Mouse (Mus musculus) NIH3T3 (cell line): ENCODE measurements at regions not wholly inside any gene's neighbourhood (a gene's known extent, or its start where the extent isn't known, plus 50 kb on each side); places are given as distances from the start of the nearest gene placed in this dataset.

ENCODE experiments used
- DNase-seq: peaks from one replicate; pipeline ENCODE4 v3.0.0-alpha.2; 2012; ENCODE audit warnings: low read depth

DNA sequence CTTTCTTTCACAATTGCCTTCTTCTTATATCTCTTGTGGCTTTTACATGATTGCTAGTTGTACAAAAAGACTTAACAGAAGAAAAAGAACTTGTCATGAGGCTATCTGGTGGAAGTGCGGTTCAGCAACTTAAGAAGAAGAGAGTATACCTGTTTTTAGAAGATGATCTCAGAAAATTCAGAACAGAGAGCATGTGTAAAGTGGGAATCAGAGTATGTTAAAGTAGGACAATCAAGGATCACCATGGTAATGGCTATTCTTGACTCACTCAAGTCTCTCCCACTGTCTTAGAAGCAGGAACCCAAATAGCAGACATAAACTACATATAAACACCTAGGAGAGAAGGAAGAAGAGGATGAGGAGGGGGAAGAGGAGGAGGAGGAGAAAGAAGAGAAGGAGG is 857.9 kb upstream of the Nr2f1 start:
- DNase-seq: no peak

DNA sequence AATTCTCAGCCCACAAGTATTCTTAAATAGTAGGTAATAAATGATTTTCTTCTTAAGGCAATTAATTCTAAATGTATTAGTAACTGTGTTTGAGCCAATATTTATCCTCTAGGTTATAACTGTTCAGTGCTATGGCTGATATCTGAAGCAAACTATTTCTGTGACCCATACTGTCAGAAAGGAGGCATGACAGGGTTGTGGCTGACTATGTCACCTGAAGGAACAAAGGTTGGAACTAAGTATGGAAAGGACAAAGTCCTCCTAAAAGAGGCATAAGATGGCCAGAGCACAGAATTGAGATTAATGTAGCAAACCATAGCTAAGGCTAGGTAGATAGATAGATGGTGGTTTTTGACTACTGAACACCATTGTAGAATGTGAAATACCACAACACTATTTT is 854.9 kb upstream of the Nr2f1 start:
- DNase-seq: no peak

DNA sequence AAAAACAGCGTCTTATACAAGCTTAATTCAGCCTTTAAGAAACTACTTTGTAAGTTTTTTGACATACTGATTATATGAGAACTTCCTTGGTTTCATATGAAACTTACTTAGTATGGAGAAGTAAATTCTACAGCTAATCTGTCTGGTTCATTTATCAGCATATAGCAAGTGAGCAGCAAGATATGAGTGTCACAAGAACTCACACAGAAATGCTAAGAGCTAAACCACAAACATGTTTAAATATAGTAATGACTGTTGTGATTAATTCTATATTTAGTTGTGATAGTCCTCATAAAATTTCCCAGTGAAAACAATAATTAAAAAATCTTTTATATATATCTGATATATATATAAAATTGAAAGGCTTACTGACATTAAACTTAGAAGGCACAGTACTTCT is 853.9 kb upstream of the Nr2f1 start:
- DNase-seq: no peak

DNA sequence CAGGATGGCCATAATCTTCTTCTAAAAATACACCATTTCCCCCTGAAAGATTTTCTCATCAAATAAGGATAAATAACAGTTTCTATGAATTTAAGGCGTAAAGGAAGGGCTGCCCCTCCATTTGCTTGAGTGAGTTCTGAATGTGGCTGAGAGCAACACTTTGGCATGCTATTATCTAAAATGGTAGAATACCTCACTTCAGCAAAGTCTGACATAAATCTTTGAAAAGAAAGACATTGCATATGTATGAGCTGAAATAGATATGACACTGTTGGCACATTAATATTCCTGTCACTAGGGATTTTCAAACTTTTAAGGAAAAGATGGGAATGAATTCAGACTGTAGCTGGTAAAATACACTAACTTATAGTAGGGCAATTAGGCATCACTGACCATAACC is 847.7 kb upstream of the Nr2f1 start:
- no peak for DNase-seq

DNA sequence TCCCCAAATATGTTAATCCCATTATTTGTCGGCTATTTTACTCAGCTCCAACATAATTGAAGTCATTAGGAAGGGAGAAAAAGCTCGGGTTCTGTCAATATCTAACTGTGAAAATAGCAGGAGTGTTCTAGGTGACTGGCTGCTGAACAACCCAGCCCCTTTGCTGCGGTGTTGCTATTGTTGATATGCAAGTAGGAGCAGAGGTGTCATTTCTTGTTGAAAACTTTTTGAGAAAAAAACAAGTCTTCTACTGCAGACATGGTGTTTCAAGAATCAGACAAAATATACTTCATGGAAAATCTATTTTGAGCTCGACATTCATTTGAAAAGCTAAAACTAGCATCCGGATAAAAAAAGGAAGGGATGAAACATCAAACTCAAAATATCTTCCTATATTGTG is 845.1 kb upstream of the Nr2f1 start:
- DNase-seq: no peak

DNA sequence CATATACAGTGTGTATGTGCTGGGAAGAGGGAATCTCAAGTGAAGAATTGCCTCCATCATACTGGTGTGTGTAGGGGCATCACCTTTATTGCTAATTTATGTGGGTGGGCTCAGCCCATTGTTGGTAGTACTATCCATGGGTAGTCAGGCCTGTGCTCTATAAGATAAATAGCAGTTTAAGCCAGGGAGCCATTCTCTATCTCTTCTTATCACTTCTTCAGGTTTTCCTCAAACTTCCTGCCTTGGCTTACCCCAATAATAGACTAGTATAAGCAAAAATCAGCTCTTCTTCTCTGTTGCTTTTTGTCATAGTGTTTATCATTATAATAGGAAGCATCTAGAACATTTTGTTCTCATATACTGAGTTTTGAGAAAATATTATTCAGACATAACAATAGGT is 838.3 kb upstream of the Nr2f1 start:
- DNase-seq: no peak

DNA sequence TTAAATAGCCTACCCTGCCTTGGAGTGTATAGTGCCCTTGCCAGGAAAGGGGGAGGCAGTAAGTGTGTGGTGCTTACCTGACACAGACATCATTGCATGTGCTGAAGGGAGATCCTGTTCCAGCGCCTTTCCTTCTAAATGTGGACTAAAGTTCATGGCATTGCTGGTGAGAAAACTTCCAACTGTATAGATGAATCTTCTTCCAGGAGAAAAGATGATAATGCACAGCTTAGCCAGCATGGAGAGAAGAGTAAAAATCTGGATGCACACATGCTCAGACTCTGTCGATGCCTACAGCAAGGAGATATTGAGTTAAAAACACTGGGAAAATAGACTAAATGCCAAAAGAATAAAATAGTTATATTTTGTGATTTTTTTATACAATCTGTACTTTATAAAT is 835.7 kb upstream of the Nr2f1 start:
- no peak for DNase-seq

DNA sequence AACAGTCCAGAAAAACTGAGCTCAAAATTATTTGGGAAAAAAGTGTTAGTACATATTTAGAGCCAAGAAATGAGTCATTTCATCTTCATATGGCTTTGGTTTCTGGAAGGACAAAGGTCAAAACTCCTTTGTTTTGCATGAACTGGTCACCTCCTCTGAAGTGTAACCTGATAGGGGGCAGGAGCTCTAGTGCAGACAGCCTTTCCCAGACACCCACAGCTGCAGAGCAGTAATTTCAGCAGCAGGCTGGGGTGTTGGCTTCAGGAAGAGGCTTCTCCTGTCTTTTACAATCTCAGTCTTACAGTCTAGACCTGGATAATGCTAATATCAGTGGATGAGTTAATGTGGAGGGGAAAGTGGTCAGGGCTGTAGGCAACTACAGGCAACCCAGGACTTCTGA is 830.4 kb upstream of the Nr2f1 start:
- peak; percentile 76 for DNase-seq

DNA sequence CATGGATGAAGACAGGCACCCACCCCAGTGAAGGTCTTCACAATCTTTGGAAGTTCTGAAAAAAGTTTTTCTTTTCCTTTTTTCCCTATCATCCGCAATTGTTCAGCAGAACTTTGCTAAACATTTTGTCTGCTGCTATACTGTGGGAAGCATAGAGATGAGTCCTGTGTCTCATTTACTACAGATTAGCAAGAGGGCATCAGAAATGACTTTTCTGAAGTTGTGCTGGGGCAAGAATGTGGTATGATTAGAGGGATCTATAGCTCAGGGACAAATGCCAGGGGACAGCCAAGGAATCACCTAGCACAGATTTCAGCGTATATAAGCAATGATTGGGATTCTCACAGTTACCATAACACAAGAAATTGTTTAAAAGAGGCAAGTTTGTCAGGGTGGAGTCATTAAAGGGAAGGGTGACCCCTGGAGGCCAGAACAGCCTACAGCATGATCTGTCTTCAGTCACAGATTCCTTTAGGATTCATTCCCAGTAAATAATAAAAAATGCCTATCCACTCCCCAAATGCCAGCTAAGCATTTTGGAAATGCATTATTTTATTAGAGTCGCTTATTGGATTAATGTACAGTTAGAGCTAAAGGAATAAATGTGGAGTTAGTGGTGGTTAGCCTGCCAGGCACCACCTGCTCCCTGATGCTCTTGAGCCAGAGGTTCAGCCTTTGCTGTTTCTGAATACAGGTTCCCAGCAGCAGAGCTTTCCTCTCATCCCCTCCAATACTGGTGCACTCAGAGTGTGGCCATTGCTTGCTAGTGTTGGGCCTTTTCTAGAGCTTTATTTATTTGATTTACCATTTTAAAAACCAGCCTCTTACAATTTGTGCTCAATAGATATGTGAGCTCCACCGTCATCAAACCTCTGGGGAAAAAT is 828.6 kb upstream of the Nr2f1 start:
- peak; percentile 72 for DNase-seq

DNA sequence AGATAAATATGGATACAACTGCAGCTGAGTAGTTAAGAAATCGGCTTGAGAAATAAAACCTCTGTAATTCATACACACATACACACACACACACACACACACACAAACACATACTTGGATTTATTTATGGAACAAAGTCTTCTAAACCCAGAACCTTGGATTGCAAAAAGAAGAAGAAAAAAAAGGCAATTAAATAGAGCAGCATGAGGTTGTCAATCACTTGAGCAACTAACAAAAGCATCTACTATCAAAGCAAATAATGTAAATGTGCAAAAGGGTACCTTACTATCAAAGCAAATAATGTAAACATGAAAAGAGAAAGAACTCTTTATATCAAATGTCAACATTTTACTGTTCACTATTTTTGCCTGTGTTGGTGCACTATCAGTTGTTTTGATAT is 826.1 kb upstream of the Nr2f1 start:
- no peak for DNase-seq

DNA sequence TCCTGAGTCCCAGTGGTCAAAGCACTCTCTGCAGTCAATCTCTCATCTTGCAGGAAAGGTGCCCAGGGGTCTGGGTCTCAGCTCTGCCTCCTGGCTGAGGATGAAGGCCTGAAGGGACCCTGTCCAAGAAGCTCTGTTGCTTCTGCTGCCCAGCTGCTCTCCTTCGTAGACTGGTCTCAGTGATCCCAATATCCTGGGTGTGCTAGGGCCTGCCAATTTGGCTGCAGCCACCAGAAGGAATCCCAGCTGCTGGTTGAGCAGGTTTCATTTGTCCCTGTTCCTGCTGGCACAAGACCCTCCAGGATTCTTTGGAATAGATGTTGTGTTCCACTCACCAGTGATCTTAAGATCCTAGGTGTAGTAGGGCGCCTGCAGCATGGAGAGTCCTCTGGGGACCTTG is 818.5 kb upstream of the Nr2f1 start:
- DNase-seq: no peak

DNA sequence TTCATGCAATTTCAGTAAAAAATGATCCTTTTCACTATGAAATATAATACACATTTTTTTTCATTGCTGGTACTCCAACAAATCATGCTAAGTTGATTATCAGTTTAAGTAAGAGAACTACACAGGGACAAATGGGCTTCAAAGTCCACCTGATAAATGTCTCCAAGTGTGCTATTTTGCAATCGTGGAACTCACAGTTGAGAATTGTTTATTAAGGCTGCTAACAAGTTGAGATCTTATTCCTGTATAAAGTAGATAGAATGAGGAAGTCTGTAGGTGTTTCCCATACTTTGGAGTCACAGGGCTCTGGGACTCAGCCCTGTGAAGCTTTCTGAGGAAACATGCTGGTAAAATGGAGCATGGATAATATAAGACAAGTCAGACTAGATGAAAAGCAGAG is 803.8 kb upstream of the Nr2f1 start:
- DNase-seq: no peak

DNA sequence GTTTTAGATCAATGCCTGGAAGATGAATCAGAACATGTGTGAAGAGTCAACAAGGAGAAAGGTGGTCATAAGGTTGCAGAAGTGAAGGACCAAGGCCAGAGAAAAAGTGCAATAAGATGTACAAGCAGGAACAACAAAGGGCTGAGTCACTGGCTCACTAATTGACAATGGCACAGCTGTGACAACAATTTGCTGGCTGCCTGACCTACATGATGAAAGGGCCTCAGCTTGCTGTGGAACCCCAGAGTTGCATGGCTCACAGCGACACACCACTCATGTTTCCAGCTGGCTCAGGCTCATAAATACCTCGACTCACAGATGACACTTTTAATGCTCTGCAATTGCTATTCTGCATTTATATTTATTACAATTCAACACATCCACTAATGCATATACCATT is 799.3 kb upstream of the Nr2f1 start:
- DNase-seq: no peak

DNA sequence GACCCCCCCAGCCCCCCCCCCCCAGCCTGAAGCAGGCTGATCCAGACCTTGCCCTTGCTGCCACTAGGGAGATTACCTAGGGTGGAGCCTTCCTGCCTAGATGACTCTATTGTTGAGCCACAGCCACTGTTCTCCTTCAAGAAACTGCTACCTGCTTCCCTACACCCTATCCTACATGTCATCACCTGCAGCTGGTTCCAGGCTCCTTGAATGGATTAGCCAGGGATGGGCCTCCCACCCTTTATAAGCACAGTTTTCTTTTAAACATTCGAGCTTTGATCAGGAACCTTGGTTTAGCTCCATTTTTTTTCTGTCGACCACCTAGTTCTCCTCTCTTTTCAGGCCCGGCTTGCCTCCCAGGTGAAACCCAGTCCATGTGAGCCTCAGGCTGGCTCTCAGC is 792.8 kb upstream of the Nr2f1 start:
- DNase-seq: no peak

DNA sequence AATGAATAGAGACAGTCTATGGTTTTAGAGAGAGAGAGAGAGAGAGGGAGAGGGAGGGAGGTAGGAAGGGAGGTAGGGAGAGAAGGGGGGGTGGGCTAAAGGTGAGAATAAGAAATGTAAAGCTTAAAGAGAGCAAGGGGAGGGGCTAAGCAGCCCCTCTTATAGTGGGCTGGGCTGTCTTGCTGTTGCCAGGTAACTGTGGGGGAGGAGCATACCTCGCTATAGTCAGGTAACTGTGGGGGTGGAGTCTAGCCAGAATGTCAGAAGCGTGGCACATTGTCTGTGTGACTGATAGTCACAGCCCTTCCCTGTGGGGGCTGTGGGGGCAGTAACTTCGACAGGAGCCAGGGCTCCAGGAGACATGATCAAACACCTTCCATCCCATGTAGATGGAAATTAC is 786.4 kb upstream of the Nr2f1 start:
- DNase-seq: no peak

DNA sequence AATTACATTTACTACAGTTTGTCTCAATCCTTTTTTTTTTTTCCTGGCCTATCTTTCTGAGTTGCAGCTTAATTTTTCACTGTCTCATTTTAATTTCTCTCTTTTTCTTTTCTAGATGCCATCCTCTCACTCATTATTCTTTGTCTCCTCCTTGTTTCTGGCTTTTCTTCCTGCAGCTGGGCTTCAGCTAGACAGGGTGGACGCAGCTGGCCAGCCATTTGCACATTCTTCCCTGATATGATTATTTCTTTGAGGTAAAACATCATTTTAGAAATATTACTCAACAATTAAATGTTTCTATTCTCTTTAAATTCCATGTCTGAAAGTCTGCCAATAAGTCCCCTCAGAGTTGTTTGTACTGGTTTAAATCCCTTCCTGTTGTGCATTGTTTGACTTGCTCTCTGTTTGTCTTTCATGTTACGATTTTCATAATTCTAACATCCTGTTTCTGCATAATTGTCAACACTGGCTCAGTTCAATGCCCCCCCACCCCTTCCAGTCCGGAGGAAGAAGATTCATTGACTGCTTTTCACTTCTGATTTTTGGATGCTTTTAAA is 777.7 kb upstream of the Nr2f1 start:
- no peak for DNase-seq

DNA sequence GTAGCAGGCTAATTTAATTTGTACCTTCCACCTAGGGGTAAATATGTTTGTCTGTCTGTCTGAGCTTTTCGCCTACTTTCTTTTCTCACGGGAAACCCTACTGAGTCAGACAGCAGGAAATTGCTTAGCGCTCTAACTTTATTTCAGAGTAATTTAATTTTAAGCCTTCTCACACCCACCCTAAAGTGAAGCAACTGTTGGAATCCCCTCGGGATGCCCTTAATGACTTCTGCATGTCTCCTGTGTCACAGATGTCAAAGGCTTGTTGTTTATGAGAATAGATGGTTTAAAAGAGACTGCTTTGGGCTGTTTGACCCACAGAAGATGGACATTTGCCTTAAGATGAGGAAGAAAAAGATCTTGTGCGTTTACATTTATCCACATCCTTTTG is 738.8 kb upstream of the Nr2f1 start:
- no peak for DNase-seq

DNA sequence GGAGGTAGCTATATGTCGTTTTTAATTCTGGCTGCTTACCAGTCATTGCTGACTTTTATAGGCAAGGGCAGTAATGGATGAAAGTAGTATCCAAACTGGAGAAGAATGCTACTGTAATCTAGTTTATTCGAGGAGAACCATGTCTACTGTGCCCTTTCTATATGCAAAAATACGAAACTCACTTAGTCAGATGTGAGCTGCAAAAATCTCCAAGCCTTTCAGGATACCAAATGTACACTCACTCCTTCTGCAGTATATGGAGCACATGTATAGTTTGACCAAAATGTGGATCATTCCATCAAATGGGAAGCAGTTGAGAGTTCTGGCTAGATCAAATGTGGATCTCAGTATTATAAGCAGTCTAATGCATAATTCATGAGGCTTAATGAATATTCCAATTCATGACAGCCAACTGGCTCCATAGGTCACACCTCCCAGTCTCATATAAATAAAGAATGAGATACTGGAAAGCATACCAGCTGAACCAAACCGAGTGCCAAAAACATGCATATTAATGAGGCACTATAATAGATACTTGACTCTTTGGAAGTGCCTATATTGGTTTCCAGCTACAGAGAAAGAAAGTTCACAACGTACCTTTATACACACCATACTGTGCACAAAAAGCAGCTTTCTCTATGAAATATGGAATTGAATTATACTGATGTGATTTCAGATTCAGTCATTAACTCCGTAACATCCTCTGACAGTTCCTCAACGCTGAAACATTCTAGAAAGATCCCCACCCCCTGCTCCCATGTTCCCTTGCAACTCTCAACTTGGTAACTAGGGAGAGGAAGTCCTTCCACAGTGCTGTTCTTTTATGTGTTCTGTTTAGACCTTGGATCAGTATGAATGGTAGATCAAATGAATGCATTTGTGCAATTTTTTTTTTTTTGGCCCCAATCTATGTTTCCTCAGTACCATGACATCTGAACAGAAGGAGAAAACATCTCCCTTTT is 738.1 kb upstream of the Nr2f1 start:
- no peak for DNase-seq

DNA sequence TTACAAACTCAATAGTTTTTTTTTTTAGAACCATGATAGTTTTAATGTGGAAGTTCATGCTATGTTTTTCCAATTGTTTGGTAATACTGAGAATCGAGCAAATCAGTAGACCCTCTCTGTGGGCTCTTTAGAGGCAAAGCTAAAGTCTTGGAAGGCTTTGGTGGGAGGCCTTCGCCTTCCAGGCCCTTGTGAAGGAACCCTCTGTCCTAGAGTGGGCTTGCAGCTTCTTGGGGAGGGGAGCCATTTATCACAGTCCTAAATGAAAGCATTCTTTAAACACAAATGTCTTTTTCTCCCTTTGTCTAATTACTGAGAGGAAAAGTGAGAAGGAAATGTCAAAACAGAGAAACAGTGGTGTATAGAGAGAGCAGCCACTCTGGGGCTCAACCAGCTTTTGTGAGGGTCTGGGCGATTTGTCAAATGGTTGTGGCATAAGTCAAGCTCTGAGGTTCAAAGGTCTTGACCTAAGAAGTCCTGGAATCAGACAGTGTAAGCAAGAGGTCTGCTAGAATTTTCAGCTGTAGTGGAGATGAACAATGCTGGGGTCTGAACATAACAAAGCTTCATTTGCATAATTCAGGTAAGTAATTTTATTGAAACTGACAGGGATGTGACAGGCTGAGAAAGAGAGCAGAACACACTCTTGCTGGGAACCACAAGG is 736.6 kb upstream of the Nr2f1 start:
- DNase-seq: no peak

DNA sequence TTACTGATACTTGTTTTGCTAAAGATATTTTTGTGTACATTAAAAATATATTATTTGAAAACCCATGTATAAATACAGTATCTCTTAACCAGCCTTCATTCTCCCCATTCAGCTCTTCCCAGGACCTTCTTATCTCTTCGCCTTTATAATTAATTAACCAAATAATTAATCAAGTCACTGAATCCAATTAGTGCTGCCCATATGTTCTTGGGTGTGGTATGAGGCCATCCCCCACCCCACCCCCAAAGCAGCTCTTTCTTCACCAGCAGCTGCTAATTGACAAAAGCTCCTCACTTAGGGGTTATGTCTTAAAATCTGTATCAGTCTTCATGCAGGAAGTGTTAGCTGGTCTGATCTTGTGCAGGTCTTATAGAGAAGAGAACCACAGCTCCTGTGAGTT is 728.8 kb upstream of the Nr2f1 start:
- no peak for DNase-seq

DNA sequence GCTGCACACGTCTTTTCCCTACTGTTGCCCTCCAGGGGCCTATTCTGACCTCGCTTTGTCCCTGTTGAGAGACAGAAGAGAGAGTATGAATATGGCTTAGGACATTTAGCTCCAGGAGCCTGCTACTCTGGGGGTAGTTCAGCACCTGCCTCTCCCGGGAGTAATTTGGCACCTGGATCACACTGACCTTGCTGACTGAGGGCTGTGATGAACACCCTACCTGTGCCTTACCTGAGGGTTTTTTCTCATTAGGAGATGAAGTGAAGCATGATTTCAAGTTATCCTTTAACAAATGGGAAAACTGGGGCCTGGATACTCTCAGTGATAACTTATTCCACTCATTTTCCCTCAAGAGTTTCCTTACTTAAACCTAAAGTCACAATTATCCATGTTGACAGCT is 721.2 kb upstream of the Nr2f1 start:
- no peak for DNase-seq

DNA sequence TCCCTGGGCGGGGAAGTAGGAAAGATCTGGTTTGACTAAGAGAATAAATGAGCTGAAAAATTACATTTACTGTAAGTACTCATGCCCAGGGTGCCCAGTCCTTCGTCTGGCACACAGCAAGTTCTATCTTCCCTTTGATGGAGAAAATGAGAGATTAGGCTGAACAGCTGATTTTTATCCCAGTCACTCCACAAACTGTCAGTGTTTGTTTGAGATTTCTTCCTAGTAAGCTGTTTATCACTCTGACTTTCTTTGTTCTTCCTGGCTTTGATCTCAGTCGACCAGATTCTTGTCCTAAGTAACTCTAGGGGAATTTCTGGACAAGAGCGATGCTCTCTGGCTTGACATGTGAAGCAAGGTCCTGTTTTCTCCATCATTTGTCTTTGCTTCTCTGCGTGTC is 710.3 kb upstream of the Nr2f1 start:
- DNase-seq: no peak
